Mouse (Mus musculus): Measurements from ENCODE around the gene Spag5. TPM values are rescaled to one million over a fixed set of nuclear protein-coding genes. Genes with fewer than 3 reads are reported as not detected.

Gene Spag5
- polyA plus RNA-seq, 2 experiments from 2014 or later, result 7.3 to 7.4 TPM

DNA sequence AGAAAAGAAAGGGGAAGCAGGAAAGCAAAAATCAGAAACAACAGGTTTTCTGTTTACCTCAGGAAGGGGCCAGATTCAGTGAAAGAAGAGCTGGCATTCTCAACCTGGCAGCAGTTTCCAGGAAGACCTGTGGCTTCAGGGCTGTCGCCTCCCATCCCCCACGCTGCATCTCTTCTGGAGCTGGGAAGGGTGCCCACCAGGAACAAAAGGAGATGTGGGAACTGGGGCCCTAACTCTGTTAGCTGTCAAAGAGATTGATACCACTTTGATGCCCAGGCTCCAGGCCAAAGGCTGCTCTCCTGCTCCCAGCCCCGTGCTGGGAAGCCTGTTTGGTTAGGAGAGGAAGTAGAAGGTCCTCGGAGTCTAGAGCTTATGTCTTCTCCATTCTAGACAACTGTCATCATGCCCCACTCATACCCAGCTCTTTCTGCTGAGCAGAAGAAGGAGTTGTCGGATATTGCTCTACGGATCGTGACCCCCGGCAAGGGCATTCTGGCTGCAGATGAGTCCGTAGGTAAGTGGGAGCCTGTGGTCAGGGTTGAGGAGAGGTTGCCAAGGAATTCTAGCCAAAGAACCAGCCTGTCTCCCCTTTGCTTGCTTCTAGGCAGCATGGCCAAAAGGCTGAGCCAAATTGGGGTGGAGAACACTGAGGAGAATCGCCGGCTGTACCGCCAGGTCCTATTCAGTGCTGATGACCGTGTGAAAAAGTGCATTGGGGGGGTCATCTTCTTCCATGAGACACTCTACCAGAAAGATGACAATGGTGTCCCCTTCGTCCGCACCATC lies 22.9 kb downstream of the Spag5 start:
- no peak for ATAC-seq

DNA sequence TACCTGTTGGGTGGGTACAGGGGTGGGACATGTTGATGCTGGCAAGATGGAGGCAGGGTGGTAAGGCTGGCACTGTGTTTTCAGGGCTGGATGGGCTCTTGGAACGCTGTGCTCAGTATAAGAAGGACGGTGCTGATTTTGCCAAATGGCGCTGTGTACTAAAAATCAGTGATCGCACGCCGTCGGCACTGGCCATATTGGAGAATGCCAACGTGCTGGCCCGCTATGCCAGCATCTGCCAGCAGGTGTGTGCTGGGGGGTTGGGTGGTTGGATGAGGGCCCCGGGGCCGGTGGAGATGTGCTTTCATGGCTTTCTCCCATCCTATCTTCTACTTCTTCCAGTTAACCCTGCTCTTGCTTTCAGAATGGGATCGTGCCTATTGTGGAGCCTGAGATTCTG lies 23.6 kb downstream of the Spag5 start:
- ATAC-seq, result no peak

DNA sequence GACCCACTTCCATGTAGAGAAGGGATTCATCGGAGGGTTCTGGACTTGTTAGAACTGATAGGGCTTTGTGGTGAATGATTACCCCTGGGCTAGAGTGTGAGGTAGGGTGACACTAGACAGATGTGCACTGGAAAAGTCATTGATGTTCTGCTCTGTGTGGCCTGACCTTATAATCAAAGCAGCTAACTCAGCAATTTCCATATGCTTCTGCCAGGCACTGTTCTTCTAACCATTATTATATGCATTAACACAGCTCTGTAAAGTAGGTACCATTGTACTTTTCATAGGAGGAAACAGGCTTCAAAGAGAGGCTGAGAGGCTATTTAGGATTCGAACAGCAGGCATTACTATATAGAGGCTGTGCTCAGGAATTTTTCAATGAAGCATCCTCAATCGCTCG lies 25.9 kb downstream of the Spag5 start:
- ATAC-seq, result no peak

DNA sequence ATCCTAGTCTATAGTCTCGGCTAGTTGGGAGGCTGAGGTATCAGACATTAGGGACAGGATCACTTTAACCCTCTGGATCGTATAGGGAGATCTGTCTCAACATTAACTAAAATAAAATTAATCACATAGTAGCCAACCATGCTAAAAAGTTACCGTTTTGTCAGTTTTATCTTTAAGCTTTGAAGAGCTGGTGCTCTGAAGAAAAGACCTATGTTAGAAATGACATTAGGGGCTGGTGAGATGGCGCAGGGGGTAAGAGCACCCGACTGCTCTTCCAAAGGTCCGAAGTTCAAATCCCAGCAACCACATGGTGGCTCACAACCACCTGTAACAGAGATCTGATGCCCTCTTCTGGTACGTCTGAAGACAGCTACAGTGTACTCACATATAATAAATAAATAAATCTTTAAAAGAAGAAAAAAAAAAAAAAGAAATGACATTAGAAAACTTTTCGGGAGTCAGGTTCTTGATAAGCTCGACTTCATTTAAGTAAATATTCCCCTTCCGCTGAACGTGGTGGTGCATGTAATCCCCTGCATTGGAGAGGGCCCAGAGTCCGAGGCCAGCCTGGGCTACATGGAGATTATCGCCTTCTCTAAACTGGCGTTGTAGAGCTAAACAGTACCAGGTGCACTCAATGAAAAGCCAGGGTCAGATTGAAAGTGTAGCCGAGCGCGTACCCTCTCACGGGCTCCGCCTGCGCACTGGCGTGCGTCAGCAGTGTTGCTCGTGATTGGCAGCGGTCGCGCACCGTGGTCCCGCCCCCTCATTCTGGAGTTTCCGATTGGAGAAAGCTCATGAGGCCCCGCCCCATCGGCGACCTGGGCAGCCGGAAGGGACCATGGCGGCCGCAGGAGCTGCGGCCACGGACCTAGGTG lies 26.5 kb downstream of the Spag5 start, which contains the start of gene Pigs:
Gene Pigs (plus strand): TSS at position 782 of the 878 bp plus-strand sequence.
- peak; percentile 95 for ATAC-seq

DNA sequence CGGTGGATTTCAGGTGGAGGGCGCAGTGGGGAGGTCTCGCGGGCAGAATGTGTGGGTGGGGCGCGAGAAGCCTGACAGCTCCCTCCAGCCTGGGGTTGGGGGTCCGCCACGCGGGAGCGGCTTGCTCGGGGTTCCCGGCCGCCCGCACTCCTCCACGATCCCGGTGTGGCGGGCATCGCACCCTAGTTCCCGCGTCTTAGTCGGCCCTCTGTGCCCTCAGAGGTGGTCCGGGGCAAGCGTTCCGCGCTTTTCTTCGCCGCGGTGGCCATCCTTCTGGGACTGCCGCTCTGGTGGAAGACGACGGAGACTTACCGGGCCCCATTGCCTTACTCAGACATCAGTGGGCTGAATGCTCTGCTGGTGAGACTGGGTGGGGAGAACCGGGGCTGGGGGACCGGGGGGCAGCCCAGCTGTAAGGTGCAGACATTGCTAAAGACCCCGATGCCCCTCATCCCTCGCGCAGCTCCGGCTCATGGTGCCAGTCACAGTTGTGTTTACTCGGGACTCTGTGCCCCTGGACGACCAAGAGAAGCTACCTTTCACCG lies 27.3 kb downstream of the Spag5 start:
- no peak for ATAC-seq

DNA sequence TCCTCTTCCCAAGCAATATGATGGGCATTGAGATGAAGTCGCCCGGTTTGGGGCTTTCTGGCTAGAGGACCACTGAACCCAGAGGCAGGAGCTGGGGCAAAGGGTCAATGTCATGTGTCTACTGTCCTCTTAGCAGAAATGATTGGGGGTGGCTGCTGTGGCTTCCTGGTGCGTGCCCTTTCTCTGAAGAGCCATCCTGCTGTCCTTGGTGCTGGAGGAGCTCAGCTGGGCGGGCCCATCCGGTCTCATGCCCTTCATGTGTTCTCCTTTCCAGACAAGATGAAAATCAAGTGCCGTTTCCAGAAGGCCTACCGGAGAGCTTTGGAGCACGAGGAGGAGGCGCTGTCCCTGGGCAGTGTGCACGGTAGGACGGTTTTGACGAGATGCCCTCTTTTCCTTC lies 31.3 kb downstream of the Spag5 start:
- ATAC-seq, result no peak

DNA sequence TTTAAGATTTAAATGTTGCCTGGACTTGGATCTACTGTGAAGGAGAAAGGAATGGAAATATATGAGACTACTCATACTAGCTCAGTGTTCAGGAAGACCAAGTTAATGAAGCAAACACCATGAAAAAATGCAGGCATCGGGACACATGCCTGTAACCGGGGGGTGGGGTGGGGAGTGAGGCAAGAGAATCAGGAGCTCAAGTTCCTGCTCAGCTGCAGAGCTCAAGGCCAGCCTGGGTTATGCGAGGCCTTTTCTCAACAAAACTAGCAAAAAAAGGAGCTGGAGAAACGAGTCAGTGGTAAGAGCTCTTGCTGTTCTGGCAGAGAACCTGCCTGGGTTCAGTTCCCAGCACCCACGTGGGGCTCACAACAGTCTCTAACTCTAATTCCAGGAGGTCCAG lies 32.7 kb downstream of the Spag5 start:
- ATAC-seq, result no peak

DNA sequence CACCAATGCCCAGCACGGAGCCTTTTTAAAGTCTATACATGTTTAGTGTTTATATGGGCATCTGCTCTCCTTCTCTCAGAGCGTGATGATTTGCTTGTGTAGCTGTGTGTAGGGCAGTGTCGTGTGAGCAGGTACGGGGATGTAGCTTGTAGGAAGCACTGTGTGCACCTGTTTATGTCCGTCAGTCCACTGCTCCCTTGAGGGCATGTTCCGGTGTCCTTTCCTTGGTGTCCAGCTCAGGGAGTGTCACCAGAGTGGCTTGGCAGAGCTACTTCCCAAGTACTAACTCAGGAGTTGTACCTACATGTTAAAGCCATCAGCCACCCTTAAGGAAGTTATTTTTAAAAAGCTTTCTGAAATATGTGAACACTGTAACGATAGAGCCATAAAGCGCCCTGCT lies 35.7 kb downstream of the Spag5 start:
- no peak for ATAC-seq

DNA sequence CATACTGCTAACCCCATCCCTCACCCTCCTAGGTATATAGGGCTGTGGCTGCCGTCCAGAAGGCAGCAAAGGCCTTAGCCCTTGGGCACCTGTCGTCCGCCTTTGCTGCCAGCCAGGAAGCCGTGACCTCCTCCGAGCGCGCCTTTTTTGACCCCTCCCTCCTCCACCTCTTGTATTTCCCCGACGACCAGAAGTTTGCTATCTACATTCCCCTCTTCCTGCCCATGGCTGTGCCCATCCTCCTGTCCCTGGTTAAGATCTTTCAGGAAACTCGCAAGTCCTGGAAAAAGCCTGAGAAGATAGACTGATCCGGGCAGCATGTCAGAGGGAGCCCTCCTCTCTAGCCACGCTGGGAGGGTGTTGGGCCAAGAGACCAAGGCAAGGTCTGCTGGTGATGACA lies 40.4 kb downstream of the Spag5 start:
- ATAC-seq, result no peak

DNA sequence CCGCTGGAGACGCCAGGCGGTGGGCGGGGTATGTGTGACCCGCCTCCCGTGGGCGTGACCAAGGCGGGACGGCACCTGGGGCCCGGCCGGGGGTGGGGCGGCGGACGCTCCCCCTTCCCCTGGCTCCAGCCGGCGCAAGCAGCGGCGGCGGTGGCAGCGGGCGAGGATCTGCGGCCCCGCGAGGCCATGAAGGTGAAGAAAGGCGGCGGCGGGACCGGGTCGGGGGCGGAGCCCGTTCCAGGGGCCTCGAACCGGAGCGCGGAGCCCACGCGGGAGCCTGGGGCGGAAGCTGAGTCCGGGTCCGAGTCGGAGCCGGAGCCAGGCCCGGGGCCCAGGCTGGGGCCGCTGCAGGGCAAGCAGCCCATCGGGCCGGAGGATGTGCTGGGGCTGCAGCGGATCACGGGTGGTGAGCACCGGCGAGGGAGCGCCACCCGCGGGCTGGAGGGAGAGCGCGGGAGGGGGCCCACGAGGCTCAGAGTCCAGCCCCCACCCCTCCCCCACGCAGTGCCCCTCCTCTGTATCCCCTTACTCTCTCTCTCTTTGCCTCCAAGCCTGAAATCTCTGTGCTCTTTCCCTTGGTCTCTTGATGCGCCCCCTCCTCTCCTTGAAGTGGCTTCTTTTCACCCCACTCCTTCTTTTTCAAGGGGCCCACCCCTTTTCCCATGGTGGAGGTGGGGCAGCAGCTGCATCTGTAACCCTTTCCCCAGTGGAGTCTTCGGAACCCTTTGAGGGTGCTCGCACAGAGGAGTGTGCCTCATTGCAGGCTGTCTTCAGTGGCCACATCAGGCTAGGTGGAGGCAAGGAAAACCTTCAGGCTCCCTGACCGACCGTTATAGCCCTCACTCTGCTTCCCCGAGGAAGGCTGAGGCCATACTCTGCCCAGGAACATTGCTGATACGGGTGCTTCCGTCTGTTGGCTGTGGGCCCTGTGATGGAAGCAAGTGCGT lies 42.3 kb downstream of the Spag5 start, which contains the start of gene Unc119:
Gene Unc119 (plus strand): TSS at position 102 of the 947 bp plus-strand sequence.
- ATAC-seq, result peak; percentile 34

DNA sequence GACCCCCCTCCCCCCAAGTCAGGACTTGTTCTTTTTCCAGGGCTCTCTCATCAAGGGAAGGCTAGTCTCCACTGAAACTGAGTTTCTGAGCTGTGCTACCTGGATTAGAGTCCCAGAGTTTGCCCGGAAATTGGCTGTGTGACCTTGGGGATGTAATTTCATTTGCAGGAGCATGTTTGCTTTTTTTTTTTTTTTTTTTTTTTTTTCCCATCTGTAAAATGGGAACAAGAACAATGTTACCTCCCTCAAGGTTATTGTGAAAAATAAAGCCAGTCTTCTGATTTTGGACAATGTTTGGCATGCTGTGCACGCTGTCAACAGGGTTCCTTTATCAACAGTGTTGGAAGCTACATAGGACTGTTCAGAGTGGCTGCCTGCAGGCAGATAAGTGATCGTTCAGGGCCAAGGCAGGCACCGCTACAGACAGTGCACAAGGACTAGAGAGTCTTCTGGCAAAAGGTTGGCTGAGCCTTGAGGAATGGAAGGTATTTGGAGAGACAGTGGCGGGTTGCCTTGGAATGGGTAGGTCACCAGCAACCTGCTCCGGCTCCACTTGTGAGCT lies 43.1 kb downstream of the Spag5 start:
- no peak for ATAC-seq

DNA sequence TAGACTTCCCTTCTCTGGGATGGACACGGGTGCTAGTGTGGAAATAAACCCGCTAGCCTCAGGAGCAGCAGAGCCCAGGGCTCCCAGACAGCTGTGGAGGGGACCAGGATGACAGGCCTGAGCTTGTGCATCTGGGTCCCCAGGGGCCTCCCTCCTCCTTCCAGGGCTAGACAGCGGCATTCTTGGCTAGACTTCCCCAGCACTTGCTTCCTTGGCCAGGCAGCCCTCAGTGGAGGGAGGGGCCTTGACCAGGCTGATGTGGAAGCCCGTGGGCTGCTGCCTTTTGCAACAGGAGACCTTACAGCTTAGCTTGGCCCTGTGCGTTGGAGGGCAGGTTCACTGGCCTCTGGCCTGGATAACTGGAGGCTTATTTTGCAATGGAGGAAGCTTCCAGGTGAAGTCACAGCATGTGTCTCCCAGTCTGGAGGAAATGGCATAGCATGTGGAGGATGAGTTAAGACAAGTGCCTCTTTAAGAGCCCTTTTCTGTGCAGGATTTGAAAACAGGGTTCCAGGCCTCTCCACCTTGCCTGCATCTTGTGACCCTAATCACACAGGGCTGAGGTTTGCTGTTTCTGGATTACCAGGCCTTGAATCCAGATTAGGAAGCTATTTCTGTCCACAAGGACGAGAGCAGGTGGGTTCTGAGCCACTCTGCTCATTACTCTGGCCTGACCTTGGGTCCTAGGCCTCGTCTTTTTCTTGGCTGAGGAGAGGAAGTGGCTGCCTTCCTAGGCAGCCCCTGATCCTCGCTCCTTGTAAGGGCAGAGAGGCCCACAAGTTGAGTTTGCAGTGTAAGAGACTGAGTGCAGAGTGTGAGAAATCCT lies 43.8 kb downstream of the Spag5 start:
- ATAC-seq, result peak; percentile 9

DNA sequence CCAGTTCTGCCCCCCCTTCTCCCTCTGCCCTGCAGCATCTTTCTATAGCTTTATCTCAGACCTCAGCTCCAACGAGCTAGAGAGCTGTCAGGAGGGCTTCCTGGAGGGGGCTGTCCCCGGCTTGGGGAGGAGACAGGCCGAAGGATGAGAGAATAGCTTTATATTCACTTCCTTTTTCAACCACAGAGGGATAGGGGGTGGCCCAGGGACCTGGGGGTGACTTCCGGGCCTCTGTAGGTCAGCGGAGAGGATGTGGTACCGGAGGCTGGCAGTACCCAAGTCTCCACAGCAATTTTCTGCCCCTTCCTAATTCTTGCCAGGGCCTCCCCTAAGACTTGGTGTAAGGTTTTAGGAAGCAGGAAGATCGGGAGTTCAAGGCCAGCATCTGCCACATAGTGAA lies 44.5 kb downstream of the Spag5 start:
- ATAC-seq, result peak; percentile 88

DNA sequence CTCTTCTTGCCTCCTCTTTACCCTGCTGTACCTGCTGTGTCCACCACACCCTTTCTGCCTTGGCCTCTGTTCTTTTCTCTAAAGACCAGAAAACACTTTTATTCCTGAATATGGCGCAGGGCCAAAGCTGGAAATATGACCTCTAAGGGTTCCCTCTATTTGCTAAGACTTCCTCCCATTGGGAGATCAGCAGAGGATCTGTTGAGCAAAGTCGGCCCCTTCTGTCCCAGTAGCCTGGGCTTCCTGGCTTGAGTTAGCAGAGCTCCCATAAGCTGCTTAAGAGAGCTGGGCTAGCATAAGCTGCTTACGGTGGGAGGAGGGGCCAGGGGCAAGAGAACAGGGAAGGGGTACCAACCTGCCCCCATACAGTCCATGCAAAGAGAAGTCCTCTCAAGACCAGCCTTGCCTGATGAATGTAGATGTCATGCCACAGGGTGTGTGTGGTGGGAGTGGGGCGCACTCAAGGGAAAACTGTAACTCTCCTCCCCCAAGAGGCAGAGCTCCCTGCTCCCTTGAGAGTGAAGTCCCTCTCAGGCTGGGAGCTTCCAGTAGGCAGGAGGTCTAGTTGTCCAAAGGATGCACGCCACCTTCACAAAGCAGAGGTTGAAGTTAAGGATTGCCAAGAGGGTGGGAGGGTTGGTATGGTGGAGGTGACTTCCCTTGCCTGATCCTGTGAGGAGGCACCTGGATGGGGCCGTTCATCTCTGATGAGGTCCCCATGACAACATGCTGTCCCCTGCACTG lies 45.2 kb downstream of the Spag5 start:
- no peak for ATAC-seq

DNA sequence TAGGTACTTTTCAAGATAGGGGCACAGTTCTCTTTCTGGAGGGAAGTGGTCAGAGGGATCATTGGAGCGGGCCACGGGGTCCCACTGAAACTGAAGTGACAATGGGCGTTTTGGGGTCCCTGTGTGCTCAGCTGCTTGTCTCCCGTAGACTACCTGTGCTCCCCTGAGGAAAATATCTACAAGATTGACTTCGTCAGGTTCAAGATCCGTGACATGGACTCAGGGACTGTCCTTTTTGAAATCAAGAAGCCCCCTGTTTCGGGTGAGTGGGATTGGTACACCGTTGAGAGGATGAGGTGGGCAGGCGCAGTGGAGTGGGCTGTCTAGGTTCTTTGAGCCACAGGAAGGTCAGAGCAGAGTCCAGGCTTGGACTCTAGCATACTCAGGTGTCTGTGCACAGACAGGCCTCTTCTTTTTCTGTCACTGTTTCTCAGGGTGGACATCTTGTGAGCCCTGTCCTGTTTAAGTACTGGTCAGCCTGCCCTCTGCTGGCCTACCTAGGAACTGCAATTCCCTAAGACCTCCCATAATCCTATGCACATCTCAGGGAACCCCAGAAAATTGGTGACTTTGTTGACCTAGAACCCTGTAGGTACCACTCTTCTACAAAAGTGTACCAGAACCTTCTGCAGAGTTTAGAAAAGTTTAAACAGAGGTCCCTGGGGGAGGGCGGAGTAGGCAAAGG lies 45.9 kb downstream of the Spag5 start:
- no peak for ATAC-seq

DNA sequence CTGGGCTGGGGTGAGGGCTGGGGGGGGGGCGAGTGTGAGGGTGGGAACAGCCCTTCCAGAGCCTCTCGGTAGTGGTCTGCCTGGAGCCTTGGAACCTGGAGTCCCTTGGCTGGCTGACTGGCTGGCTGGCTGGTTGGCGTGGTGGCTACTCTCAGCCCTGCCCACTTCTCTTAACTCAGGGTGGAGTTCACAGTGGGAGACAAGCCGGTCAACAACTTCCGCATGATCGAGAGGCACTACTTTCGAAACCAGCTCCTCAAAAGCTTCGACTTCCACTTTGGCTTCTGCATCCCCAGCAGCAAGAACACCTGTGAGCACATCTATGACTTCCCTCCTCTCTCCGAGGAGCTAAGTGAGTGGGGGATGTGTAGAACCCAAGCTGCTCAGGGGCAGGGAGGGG lies 46.6 kb downstream of the Spag5 start:
- ATAC-seq, result no peak

DNA sequence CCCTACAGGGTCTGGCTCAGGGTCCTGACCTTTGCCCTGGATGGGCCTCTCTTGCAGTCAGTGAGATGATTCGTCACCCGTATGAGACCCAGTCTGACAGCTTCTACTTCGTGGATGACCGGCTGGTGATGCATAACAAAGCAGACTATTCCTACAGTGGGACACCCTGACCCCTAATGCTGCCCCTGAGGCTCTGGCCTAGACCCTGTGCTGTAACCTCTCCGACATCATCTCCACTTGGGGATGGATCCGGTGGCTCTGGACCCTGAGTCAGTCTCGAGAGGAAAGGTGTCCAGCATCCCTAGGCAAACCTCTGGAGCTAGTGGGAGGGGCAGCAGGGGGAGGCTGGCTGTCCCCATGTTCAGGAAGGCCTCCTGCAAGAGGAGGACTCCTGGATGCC lies 47.1 kb downstream of the Spag5 start:
- no peak for ATAC-seq

DNA sequence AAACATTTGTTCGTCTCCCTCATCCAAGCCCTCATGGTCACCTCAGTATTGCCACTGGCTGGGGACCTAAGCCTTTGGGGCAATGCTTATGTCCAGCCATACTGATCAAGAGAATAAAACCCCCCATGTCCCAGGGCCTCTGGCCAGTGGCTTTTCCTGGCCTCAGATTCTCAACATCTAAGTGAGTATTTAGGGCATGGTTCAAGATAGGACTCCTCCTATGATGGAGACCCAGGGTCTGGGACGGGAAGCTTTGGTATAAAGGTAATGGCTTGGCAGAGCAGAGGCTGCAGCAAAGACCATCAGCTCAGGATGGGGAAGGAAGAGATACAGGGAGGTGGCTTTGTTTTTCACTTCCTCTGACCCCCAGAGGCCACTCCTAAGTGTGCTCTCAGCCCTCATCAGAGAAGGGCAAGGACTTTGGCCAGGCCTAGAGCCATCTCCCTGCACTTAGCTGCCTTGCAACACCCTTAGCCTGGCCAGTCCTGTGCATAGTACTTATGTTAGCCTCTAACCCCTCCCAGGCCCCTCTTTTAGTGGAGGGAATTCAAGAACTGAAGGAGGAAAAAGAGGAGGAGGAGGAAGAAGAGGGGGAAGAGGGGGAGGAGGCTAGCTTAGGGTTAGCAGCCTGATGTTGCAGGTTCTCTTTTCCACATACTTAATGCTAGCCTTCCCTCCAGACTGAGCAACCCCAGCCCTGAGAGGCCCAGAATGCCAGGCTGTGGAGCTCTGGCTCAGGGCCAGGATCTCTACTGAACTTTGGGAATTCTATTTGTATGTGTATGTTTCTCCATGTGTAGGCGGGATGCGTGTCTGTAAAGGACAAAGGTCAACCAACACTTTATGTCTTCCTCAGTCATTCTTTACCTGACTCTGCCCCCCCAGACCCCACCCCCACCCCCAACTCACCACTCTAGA lies 48.4 kb downstream of the Spag5 start:
- ATAC-seq, result no peak

DNA sequence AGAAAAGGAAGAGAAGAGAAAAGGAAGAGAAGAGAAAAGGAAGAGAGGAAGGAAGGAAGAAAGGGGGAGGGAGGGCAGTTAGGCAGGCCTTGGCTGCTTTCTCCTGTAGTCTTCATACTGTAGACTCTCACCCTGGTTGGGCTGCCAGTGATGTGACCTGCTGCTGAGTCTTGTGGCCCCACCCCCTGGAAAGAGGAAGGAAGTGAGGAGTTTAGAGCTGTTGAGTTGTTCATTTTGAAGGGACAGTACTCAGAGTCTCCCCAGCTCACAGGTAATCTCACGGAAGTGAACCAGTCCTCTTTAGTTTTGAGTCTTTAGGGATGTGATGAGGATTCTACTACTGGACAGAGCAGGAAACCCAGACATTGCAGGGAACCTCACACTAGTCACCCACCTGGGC lies 51.8 kb downstream of the Spag5 start:
- no peak for ATAC-seq
